Mouse (Mus musculus) gastrocnemius, postnatal 4 days (tissue): ENCODE measurements around the gene Dagla. TPM values are rescaled to one million over a fixed set of nuclear protein-coding genes. Genes with fewer than 3 reads are reported as not detected.

ENCODE experiments used
- DNase-seq, 2 experiments: peaks; one replicate each; pipeline ENCODE4 v3.0.0; 2021 to 2022; ENCODE audit warnings: low spot score in 2 of 2, mixed read lengths in 2 of 2
- total RNA-seq, 2 experiments: library from RNA; stranded (reverse); gene quantifications; 2 replicates each; pipeline ENCODE4 v1.2.3; 2021

The Dagla gene
- total RNA-seq, 2 experiments from 2014 or later: 9.3 to 10.4 TPM

GRCm38 (mm10) chr19:10204616-10205001 lies 100.1 kb downstream of the Dagla start:
- DNase-seq: no peak

- peak; percentile 72 to 90 for DNase-seq
Measured at GRCm38 (mm10) chr19:10203848-10204615, 100.6 kb downstream of the Dagla start, which contains the start of the genes Tmem258 and Fen1. Gene Tmem258, plus strand, starts transcription at chr19:10204014. Gene Fen1, minus strand, starts transcription at chr19:10204169.

- DNase-seq: no peak
Measured at GRCm38 (mm10) chr19:10203146-10203847, 101.4 kb downstream of the Dagla start.

GRCm38 (mm10) chr19:10198723-10199122 lies 106.0 kb downstream of the Dagla start:
- DNase-seq: peak; percentile 71 to 83

- DNase-seq: no peak
Measured at GRCm38 (mm10) chr19:10198286-10198685, 106.4 kb downstream of the Dagla start.

GRCm38 (mm10) chr19:10197130-10197529 lies 107.5 kb downstream of the Dagla start:
- no peak for DNase-seq

Other genes starting within 250 kb of the Dagla start
- gene Fads2, start 203.1 kb downstream of the Dagla start, total RNA-seq: 10 to 100 TPM; 26.2 to 27.3 TPM
- gene Fads1, start 122.0 kb downstream of the Dagla start, total RNA-seq: 10 to 100 TPM; 49.8 to 51.3 TPM
- 100 to 1,000 TPM; 122 to 143 TPM for gene Tmem258, start 100.9 kb downstream of the Dagla start, total RNA-seq
- gene Fen1, start 100.7 kb downstream of the Dagla start, total RNA-seq: 10 to 100 TPM; 15.3 to 16.0 TPM
- gene Myrf, start 64.1 kb downstream of the Dagla start, total RNA-seq: under 1 TPM; 0.26 to 0.39 TPM
- gene Syt7, start 84.2 kb upstream of the Dagla start, total RNA-seq: 1 to 10 TPM; 6.2 to 6.9 TPM
- 1 to 10 TPM in 1 of 2 experiments, under 1 TPM in 1; 0.49 to 1.2 TPM for gene Lrrc10b, start 152.6 kb upstream of the Dagla start, total RNA-seq
- gene Ppp1r32, start 178.1 kb upstream of the Dagla start, total RNA-seq: 1 to 10 TPM in 1 of 2 experiments, under 1 TPM in 1; 0.44 to 2.0 TPM
- 10 to 100 TPM; 40.5 to 53.0 TPM for gene Cpsf7, start 220.4 kb upstream of the Dagla start, total RNA-seq
- gene Sdhaf2, start 221.3 kb upstream of the Dagla start, total RNA-seq: 10 to 100 TPM; 41.1 to 41.7 TPM